Comparison of ENCODE assay signal across 14 mouse cellular contexts in genomic region chr13:6030128-6030527, GRCm38 (mm10).
DNase-seq lines count a peak whose midpoint lies in the region; ATAC-seq and TF ChIP-seq lines count a peak whose summit lies in the region.
"Had no signal": no experiment of that assay in that cellular context is flagged by ENCODE, and none has a peak within 500 bp of the region (broad histone marks: within the 10 kb centered on the region; RNA-seq: fewer than 3 reads in every experiment).

No protein-coding gene starts in this region.

- TF ChIP-seq CTCF in small intestine, adult 2 months (IDR thresholded peaks at IDR 0.05; ENCODE audit: extremely low read depth, insufficient read length, insufficient replicate concordance, low read depth, low read length), result no peak

- peak; percentile 17 for DNase-seq in heart, postnatal 4 days
- no peak for DNase-seq in heart, adult 9 months (ENCODE audit: low spot score in 2 of 2)
- peak; percentile 86 for DNase-seq in NIH3T3 (ENCODE audit: low read depth)
- peak; percentile 67 for DNase-seq in embryonic facial prominence, embryonic 11.5 days (ENCODE audit: low spot score)
- DNase-seq in cerebellum, adult 18-20 months, result no peak
- DNase-seq in urinary bladder, adult 18-20 months (ENCODE audit: low spot score in 2 of 2), result no peak
- DNase-seq: adrenal gland, postnatal 25 days; right cerebral cortex, postnatal 14 days; thymus, postnatal 36 days had no signal

- no peaks in the 10 kb centered on the region for H3K36me3 ChIP-seq in embryonic facial prominence, embryonic 11.5 days (replicated peaks; ENCODE audit: control insufficient read depth, insufficient read depth, low read depth, low read length)
- H3K36me3 ChIP-seq in small intestine, adult 2 months (ENCODE audit: control insufficient read depth, insufficient read depth, low read length), result no peaks in the 10 kb centered on the region
- H3K36me3 ChIP-seq: liver, embryonic 15.5 days had no signal

- no peak overlapping the region for H3K4me3 ChIP-seq in embryonic facial prominence, embryonic 11.5 days (ENCODE audit: low read depth, low read length)
- no peak overlapping the region for H3K4me3 ChIP-seq in small intestine, adult 2 months (ENCODE audit: low read depth, low read length)
- H3K4me3 ChIP-seq: layer of hippocampus, adult 2 months; liver, embryonic 15.5 days had no signal

- no peaks in the 10 kb centered on the region for H3K27me3 ChIP-seq in embryonic facial prominence, embryonic 11.5 days (ENCODE audit: control insufficient read depth, insufficient read depth, low read length)
- no peaks in the 10 kb centered on the region for H3K27me3 ChIP-seq in small intestine, adult 2 months (ENCODE audit: control insufficient read depth, insufficient read depth, low read length)
- H3K27me3 ChIP-seq: liver, embryonic 15.5 days had no signal

- no peaks in the 10 kb centered on the region for H3K4me1 ChIP-seq in embryonic facial prominence, embryonic 11.5 days (ENCODE audit: control insufficient read depth, insufficient read depth, low read length)
- peaks cover 9% of the 10 kb centered on the region; the same call in 1 of the 2 replicates for H3K4me1 ChIP-seq in small intestine, adult 2 months (ENCODE audit: control insufficient read depth, insufficient read depth, insufficient read length, low read length)
- H3K4me1 ChIP-seq: liver, embryonic 15.5 days had no signal

- H3K27ac ChIP-seq in embryonic facial prominence, embryonic 11.5 days (replicated peaks; ENCODE audit: low read depth, low read length), result no peak overlapping the region
- H3K27ac ChIP-seq in small intestine, adult 2 months (ENCODE audit: insufficient read depth, low read depth, low read length), result peak overlapping the region; percentile 84
- H3K27ac ChIP-seq: hindbrain, embryonic 14.5 days; layer of hippocampus, adult 2 months; liver, embryonic 15.5 days; macrophage had no signal

- no peak for TF ChIP-seq POLR2A in small intestine, adult 2 months (IDR thresholded peaks at IDR 0.05; ENCODE audit: low read depth, low read length)

- H3K9me3 ChIP-seq in embryonic facial prominence, embryonic 11.5 days (replicated peaks; ENCODE audit: control insufficient read depth, low read length), result no peaks in the 10 kb centered on the region
- H3K9me3 ChIP-seq: liver, embryonic 15.5 days had no signal

- no peak overlapping the region for H3K9ac ChIP-seq in embryonic facial prominence, embryonic 11.5 days (replicated peaks; ENCODE audit: low read length)
- H3K9ac ChIP-seq: hindbrain, embryonic 14.5 days; liver, embryonic 15.5 days had no signal

- no peak overlapping the region for H3K4me2 ChIP-seq in embryonic facial prominence, embryonic 11.5 days (ENCODE audit: low read depth, low read length)
- H3K4me2 ChIP-seq: hindbrain, embryonic 14.5 days; liver, embryonic 15.5 days had no signal

- ATAC-seq in embryonic facial prominence, embryonic 11.5 days (replicated peaks; ENCODE audit: insufficient number of reproducible peaks, low FRiP score, low TSS enrichment, low read depth), result no peak

- WGBS in embryonic facial prominence, embryonic 11.5 days, result 43% methylated on average over 2 of the region's 2 CpGs
- 53% methylated on average over 2 of the region's 2 CpGs for WGBS in small intestine, adult 2 months

Comparison
In these comparisons a context has a peak if more than half of its experiments do, and no peak if none do; other contexts are left out.
1. DNase-seq: peak in heart, postnatal 4 days (single experiment), NIH3T3 (single experiment) and embryonic facial prominence, embryonic 11.5 days (single experiment); none in heart, adult 9 months (0 of 2), cerebellum, adult 18-20 months (0 of 2) and urinary bladder, adult 18-20 months (0 of 2).